Mouse (Mus musculus) mouse trophoblast stem cell (cell line): ENCODE data around the gene Ccdc71.

ENCODE experiments used
- in situ Hi-C, 2 experiments: fragments of 300-500 bp; cut with MseI, MboI; formaldehyde crosslinking; loops; 2 replicates in 1 of 2; 3 replicates in 1 of 2; pipeline ENCODE4 v1.15.1; 2025

Ccdc71 gene

GRCm38 (mm10) chr9:108456953-108457352 lies 3.4 kb upstream of the Ccdc71 start:
- in situ Hi-C loops, result no loop called here

- in situ Hi-C loops, result no loop called here
These were observed 398 bp upstream of the Ccdc71 start for GRCm38 (mm10) chr9:108459939-108460318.

- in situ Hi-C loops, result no loop called here
These were observed 879 bp downstream of the Ccdc71 start, which contains the start of gene Klhdc8b for GRCm38 (mm10) chr9:108461181-108461631. TSS of gene Klhdc8b (minus strand) at chr9:108461581.

GRCm38 (mm10) chr9:108461675-108462074 lies 1.3 kb downstream of the Ccdc71 start:
- in situ Hi-C loops, result no loop called here

GRCm38 (mm10) chr9:108462192-108462591 lies 1.9 kb downstream of the Ccdc71 start:
- in situ Hi-C loops, result no loop called here

GRCm38 (mm10) chr9:108463713-108464112 lies 3.4 kb downstream of the Ccdc71 start:
- in situ Hi-C loops, result no loop called here

GRCm38 (mm10) chr9:108466219-108466618 lies 5.9 kb downstream of the Ccdc71 start:
- in situ Hi-C loops, result no loop called here

- in situ Hi-C loops, result no loop called here
These were observed 9.1 kb downstream of the Ccdc71 start for GRCm38 (mm10) chr9:108469430-108469829.

- in situ Hi-C loops, result no loop called here
These were observed 9.5 kb downstream of the Ccdc71 start for GRCm38 (mm10) chr9:108469845-108470244.

GRCm38 (mm10) chr9:108474528-108474927 lies 14.2 kb downstream of the Ccdc71 start:
- in situ Hi-C loops, result no loop called here

- in situ Hi-C loops, result no loop called here
These were observed 18.4 kb downstream of the Ccdc71 start for GRCm38 (mm10) chr9:108478638-108479156.

- in situ Hi-C loops, result no loop called here
These were observed 18.9 kb downstream of the Ccdc71 start for GRCm38 (mm10) chr9:108479241-108479640.

GRCm38 (mm10) chr9:108479721-108480351 lies 19.5 kb downstream of the Ccdc71 start, which contains the start of gene Lamb2:
TSS of gene Lamb2 (plus strand) at chr9:108479736.
- in situ Hi-C loops, result no loop called here

- in situ Hi-C loops, result no loop called here
These were observed 20.6 kb downstream of the Ccdc71 start for GRCm38 (mm10) chr9:108480813-108481519.

- in situ Hi-C loops, result no loop called here
These were observed 21.3 kb downstream of the Ccdc71 start for GRCm38 (mm10) chr9:108481520-108482210.

- in situ Hi-C loops, result no loop called here
These were observed 22.9 kb downstream of the Ccdc71 start for GRCm38 (mm10) chr9:108483051-108483790.

GRCm38 (mm10) chr9:108484021-108484420 lies 23.7 kb downstream of the Ccdc71 start:
- in situ Hi-C loops, result no loop called here

GRCm38 (mm10) chr9:108485301-108485875 lies 25.1 kb downstream of the Ccdc71 start:
- in situ Hi-C loops, result no loop called here

GRCm38 (mm10) chr9:108486973-108487530 lies 26.7 kb downstream of the Ccdc71 start:
- in situ Hi-C loops, result no loop called here

- in situ Hi-C loops, result no loop called here
These were observed 28.1 kb downstream of the Ccdc71 start for GRCm38 (mm10) chr9:108488403-108488802.

GRCm38 (mm10) chr9:108489215-108489614 lies 28.9 kb downstream of the Ccdc71 start:
- in situ Hi-C loops, result no loop called here
